Mouse (Mus musculus) limb, embryonic 10.5 days (tissue): ENCODE data around the gene Jph2. TPM values are rescaled to one million over a fixed set of nuclear protein-coding genes. Genes with fewer than 3 reads are reported as not detected.
A peak's percentile ranks its signal among the peaks of the same experiment; 100 is the strongest.

Source experiments
- DNase-seq: peaks from one replicate; pipeline ENCODE4 v3.0.0-alpha.2; 2017; ENCODE audit warnings: low spot score
- H3K27ac ChIP-seq: fragments of 300-500 bp; sonication (generic); 2 replicates; pipeline ENCODE4 v1.5.1; 2016; ENCODE audit warnings: mild to moderate bottlenecking
- H3K27me3 ChIP-seq: fragments of 300-500 bp; sonication (generic); 2 replicates; pipeline ENCODE4 v1.6.1; 2016; ENCODE audit warnings: low read depth, mild to moderate bottlenecking; ENCODE audit not compliant: poor library complexity, severe bottlenecking
- H3K36me3 ChIP-seq: fragments of 300-500 bp; sonication (generic); 2 replicates; pipeline ENCODE4 v1.6.1; 2016; ENCODE audit warnings: mild to moderate bottlenecking, moderate library complexity
- H3K4me1 ChIP-seq: fragments of 300-500 bp; sonication (generic); 2 replicates; pipeline ENCODE4 v1.6.1; 2016
- H3K4me3 ChIP-seq: fragments of 300-500 bp; sonication (generic); 2 replicates; pipeline ENCODE4 v1.5.1; 2016; ENCODE audit warnings: mild to moderate bottlenecking, moderate library complexity
- H3K9me3 ChIP-seq: fragments of 300-500 bp; sonication (generic); replicated peaks from 2 replicates; pipeline ENCODE4 v1.6.1; 2016; ENCODE audit warnings: mild to moderate bottlenecking
- WGBS: fragments of 180-500 bp; shearing (Covaris S2); methylation state at CpG from one replicate; pipeline ENCODE4 v1.1.7; 2016; 5-methylcytosine and 5-hydroxymethylcytosine counted together
- polyA plus RNA-seq: library from polyadenylated mRNA; unstranded; fragments of >200 nt; fragmentation: Nextera tagmentation; extraction: Ambion mirVana; gene quantifications from 2 replicates; pipeline ENCODE4 v1.2.1, GENCODE M21; 2016

Jph2 gene
- polyA plus RNA-seq, 1 experiment from 2014 or later: 0.71 TPM

DNA sequence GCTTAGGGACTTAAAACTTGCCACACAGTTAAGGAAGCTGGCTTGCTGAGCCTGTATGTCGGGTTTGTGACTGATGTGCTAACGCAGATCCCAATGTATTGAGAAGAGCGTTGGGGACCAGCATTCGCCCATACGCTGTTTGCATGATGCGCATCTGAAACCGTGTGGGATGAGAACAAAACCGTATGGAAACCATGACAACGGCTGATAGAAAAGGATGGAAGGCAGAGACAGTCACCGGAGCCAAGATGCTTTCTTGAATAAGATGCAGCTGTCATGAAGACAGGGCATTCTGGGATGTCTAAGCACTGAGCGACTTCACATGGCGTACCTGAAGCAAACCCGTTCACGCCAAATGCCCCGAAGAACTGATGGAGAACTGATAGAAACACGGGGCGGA is 88.4 kb downstream of the Jph2 start:
- 94% methylated on average over 17 of the region's 17 CpGs for whole genome bisulfite sequencing
- Histone ChIP-seq H3K4me1 (no peaks in the 10 kb centered on the region), H3K27ac (no peak overlapping the region), H3K4me3 (no peak overlapping the region), H3K36me3 (no peaks in the 10 kb centered on the region), H3K9me3 (no peaks in the 10 kb centered on the region), H3K27me3 (peaks cover 4% of the 10 kb centered on the region)
- no peak for DNase-seq

- Histone ChIP-seq H3K9me3 (no peaks in the 10 kb centered on the region), H3K4me3 (no peak overlapping the region), H3K27me3 (peaks cover 64% of the 10 kb centered on the region), H3K4me1 (peaks cover 23% of the 10 kb centered on the region), H3K27ac (no peak overlapping the region), H3K36me3 (no peaks in the 10 kb centered on the region)
- no peak for DNase-seq
- WGBS: 23% methylated on average over 9 of the region's 9 CpGs
These were observed 94.8 kb downstream of the Jph2 start for GRCm38 (mm10) chr2:163303037-163303436.

GRCm38 (mm10) chr2:163301641-163302040 is 96.2 kb downstream of the Jph2 start:
- Histone ChIP-seq H3K9me3 (no peaks in the 10 kb centered on the region), H3K36me3 (no peaks in the 10 kb centered on the region), H3K4me3 (no peak overlapping the region), H3K4me1 (peaks cover 36% of the 10 kb centered on the region), H3K27ac (no peak overlapping the region), H3K27me3 (peaks cover 76% of the 10 kb centered on the region)
- DNase-seq: no peak
- 39% methylated on average over 5 of the region's 5 CpGs for WGBS

- WGBS: 41% methylated on average over 14 of the region's 14 CpGs
- peaks cover 89% of the 10 kb centered on the region for H3K27me3 ChIP-seq
- peaks cover 44% of the 10 kb centered on the region for H3K4me1 ChIP-seq
- no peak overlapping the region for H3K27ac ChIP-seq
- no peak overlapping the region for H3K4me3 ChIP-seq
- no peak for DNase-seq
- no peaks in the 10 kb centered on the region for H3K36me3 ChIP-seq
- H3K9me3 ChIP-seq: no peaks in the 10 kb centered on the region
These were observed 97.4 kb downstream of the Jph2 start for GRCm38 (mm10) chr2:163300069-163301060.

- peaks cover 44% of the 10 kb centered on the region for H3K4me1 ChIP-seq
- H3K4me3 ChIP-seq: no peak overlapping the region
- peaks cover 95% of the 10 kb centered on the region for H3K27me3 ChIP-seq
- H3K27ac ChIP-seq: no peak overlapping the region
- 54% methylated on average over 11 of the region's 11 CpGs for WGBS
- DNase-seq: no peak
- no peaks in the 10 kb centered on the region for H3K9me3 ChIP-seq
- no peaks in the 10 kb centered on the region for H3K36me3 ChIP-seq
These were observed 100.7 kb downstream of the Jph2 start for GRCm38 (mm10) chr2:163296999-163297630.

DNA sequence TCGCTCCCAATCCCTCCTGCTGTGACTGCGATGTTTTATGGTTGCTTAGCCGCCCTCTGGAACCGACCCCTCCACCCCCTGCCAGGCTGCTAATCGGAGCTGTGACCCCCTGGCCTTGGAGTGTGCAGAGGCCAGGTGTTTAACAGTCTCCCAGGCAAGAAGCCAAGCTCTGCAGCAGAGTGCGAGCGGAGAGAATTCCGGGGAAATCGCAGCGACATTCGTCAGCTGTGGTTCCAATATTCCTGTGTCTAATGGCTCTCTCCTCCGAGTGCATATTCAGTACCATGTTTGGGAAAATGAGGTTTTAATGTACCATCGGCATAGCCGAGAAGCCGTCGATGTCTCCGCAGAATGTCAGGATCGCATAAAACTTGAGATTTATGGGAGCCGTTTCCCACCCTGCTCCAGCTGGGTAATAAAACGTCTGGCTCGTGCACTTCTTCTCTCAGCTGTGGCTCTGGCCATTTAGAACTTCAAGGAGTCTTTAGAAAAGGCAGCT is 108.9 kb downstream of the Jph2 start:
- DNase-seq: peak; percentile 78
- peaks cover 51% of the 10 kb centered on the region for H3K4me1 ChIP-seq
- H3K4me3 ChIP-seq: peak overlapping the region; percentile 32
- peaks cover 71% of the 10 kb centered on the region for H3K27me3 ChIP-seq
- WGBS: 5% methylated on average over 21 of the region's 21 CpGs
- no peaks in the 10 kb centered on the region for H3K36me3 ChIP-seq
- H3K9me3 ChIP-seq: no peaks in the 10 kb centered on the region
- peak overlapping the region; percentile 51; the same call in 1 of the 2 replicates for H3K27ac ChIP-seq

Other genes with a start within 250 kb of the Jph2 start
- gene Tox2, start 194.9 kb downstream of the Jph2 start, polyA plus RNA-seq: 0.48 and 1.8 TPM in 2 replicates
- 84.9 and 89.2 TPM in 2 replicates for gene Oser1, start 26.7 kb upstream of the Jph2 start, polyA plus RNA-seq
- gene Gdap1l1, start 40.5 kb upstream of the Jph2 start, polyA plus RNA-seq: 0.30 and 0.45 TPM in 2 replicates
- gene Fitm2, start 74.6 kb upstream of the Jph2 start, polyA plus RNA-seq: 7.7 and 10.0 TPM in 2 replicates
- not detected in 2 replicates for gene R3hdml, start 94.3 kb upstream of the Jph2 start, polyA plus RNA-seq
- gene Hnf4a, start 108.8 kb upstream of the Jph2 start, polyA plus RNA-seq: 0.06 TPM in 1 of 2 replicates, not detected in the other
- 29.5 and 37.4 TPM in 2 replicates for gene Ttpal, start 204.3 kb upstream of the Jph2 start, polyA plus RNA-seq
- 17.3 and 20.4 TPM in 2 replicates for gene Serinc3, start 247.1 kb upstream of the Jph2 start, polyA plus RNA-seq